Mouse (Mus musculus): ENCODE measurements around the gene Znrf2. TPM values are rescaled to one million over a fixed set of nuclear protein-coding genes. Genes with fewer than 3 reads are reported as not detected.
A peak's percentile ranks its signal among the peaks of the same experiment; 100 is the strongest.

The Znrf2 gene
- polyA plus RNA-seq, 1 experiment from 2014 or later = 19.5 TPM

GRCm38 (mm10) chr6:54831069-54831720 is 14.5 kb downstream of the Znrf2 start:
- H3K9ac ChIP-seq (replicated peaks; ENCODE audit: low read depth, low read length) = no peak overlapping the region
- no peak overlapping the region for H3K27ac ChIP-seq (ENCODE audit: low read length)
- no peaks in the 10 kb centered on the region for H3K9me3 ChIP-seq (ENCODE audit: control insufficient read depth, low read length)
- H3K4me3 ChIP-seq (replicated peaks; ENCODE audit: low read length) = no peak overlapping the region
- 47% methylated on average over 8 of the region's 8 CpGs for WGBS
- no peaks in the 10 kb centered on the region for H3K27me3 ChIP-seq (replicated peaks; ENCODE audit: control insufficient read depth, insufficient read depth, low read length)
- no peaks in the 10 kb centered on the region for H3K36me3 ChIP-seq (ENCODE audit: control insufficient read depth, insufficient read depth)
- 0 out of 2 replicates have a peak, but pooled peaks have one; percentile 40 for ATAC-seq
- H3K4me2 ChIP-seq (ENCODE audit: low read length) = no peak overlapping the region
- H3K4me1 ChIP-seq (replicated peaks; ENCODE audit: control insufficient read depth, insufficient read depth, low read length) = peaks cover 16% of the 10 kb centered on the region

- 41% methylated on average over 2 of the region's 2 CpGs for WGBS
- no peak overlapping the region for H3K27ac ChIP-seq (ENCODE audit: low read length)
- H3K9me3 ChIP-seq (ENCODE audit: control insufficient read depth, low read length) = no peaks in the 10 kb centered on the region
Measured at GRCm38 (mm10) chr6:54833427-54833826, 16.7 kb downstream of the Znrf2 start.

DNA sequence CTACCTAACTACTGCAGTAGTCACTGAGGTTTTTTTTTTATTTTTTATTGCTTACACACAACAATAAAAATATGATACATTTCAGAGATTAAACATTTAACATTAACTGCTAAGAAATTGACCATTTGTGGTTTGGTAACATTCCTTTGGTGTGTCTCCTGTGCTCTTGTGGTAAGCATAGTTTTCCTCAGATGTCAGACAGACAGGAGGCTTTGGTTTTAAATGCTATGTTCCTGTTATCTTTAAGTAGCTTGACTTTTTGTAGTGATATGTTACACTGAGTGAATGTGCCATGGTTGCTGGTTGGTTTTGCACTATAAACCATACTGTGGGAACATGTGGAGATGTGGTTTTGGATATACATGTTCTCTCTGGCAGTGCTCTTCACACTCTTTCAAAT is 19.9 kb downstream of the Znrf2 start:
- Histone ChIP-seq H3K9me3 (ENCODE audit: control insufficient read depth, low read length) (0 out of 2 replicates have a peak, but pooled peaks cover 4% of the 10 kb centered on the region), H3K27ac (ENCODE audit: low read length) (no peak overlapping the region), H3K36me3 (ENCODE audit: control insufficient read depth, insufficient read depth) (no peaks in the 10 kb centered on the region), H3K27me3 (replicated peaks; ENCODE audit: control insufficient read depth, insufficient read depth, low read length) (no peaks in the 10 kb centered on the region), H3K4me2 (ENCODE audit: low read length) (no peak overlapping the region), H3K4me1 (replicated peaks; ENCODE audit: control insufficient read depth, insufficient read depth, low read length) (no peaks in the 10 kb centered on the region), H3K4me3 (replicated peaks; ENCODE audit: low read length) (no peak overlapping the region), H3K9ac (replicated peaks; ENCODE audit: low read depth, low read length) (no peak overlapping the region)
- no peak for ATAC-seq

More at GRCm38 (mm10) chr6:54833427-54833826, 16.7 kb downstream of the Znrf2 start:
- no peak for ATAC-seq
- Histone ChIP-seq H3K9ac (replicated peaks; ENCODE audit: low read depth, low read length) (no peak overlapping the region), H3K27me3 (replicated peaks; ENCODE audit: control insufficient read depth, insufficient read depth, low read length) (no peaks in the 10 kb centered on the region), H3K4me1 (replicated peaks; ENCODE audit: control insufficient read depth, insufficient read depth, low read length) (peaks cover 13% of the 10 kb centered on the region), H3K4me2 (ENCODE audit: low read length) (no peak overlapping the region), H3K4me3 (replicated peaks; ENCODE audit: low read length) (no peak overlapping the region), H3K36me3 (ENCODE audit: control insufficient read depth, insufficient read depth) (no peaks in the 10 kb centered on the region)

GRCm38 (mm10) chr6:54841399-54841798 is 24.7 kb downstream of the Znrf2 start:
- no peak overlapping the region for H3K4me2 ChIP-seq (ENCODE audit: low read length)
- ATAC-seq = no peak
- no peaks in the 10 kb centered on the region for H3K27me3 ChIP-seq (replicated peaks; ENCODE audit: control insufficient read depth, insufficient read depth, low read length)
- no peak overlapping the region for H3K4me3 ChIP-seq (replicated peaks; ENCODE audit: low read length)
- H3K9me3 ChIP-seq (ENCODE audit: control insufficient read depth, low read length) = 0 out of 2 replicates have a peak, but pooled peaks cover 4% of the 10 kb centered on the region
- no peak overlapping the region for H3K27ac ChIP-seq (ENCODE audit: low read length)
- H3K9ac ChIP-seq (replicated peaks; ENCODE audit: low read depth, low read length) = no peak overlapping the region
- no peaks in the 10 kb centered on the region for H3K4me1 ChIP-seq (replicated peaks; ENCODE audit: control insufficient read depth, insufficient read depth, low read length)
- H3K36me3 ChIP-seq (ENCODE audit: control insufficient read depth, insufficient read depth) = no peaks in the 10 kb centered on the region

DNA sequence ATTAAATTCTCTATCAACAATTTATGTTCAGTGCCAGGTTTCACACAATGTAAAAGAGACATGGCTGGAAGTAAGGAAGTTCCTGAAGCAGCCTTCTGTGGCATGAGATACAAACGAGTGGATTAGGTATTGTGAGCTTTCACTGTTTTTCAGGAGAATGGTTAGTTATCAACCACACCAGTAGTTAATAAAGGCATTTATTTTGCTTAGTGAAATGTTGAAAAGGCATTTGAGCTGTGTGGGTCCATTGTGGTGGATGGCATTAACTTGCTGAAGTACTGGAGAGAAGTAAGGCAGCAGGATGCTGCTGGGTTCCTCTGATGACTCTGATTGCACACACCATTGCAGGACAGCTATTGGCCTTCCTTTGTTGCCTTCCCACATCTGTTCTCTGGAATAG is 25.3 kb downstream of the Znrf2 start:
- H3K4me2 ChIP-seq (ENCODE audit: low read length) = no peak overlapping the region
- no peak for ATAC-seq
- no peaks in the 10 kb centered on the region for H3K36me3 ChIP-seq (ENCODE audit: control insufficient read depth, insufficient read depth)
- 6% methylated on average over 1 of the region's 1 CpGs for WGBS
- H3K27ac ChIP-seq (ENCODE audit: low read length) = no peak overlapping the region
- H3K4me3 ChIP-seq (replicated peaks; ENCODE audit: low read length) = no peak overlapping the region
- H3K27me3 ChIP-seq (replicated peaks; ENCODE audit: control insufficient read depth, insufficient read depth, low read length) = no peaks in the 10 kb centered on the region
- no peaks in the 10 kb centered on the region for H3K4me1 ChIP-seq (replicated peaks; ENCODE audit: control insufficient read depth, insufficient read depth, low read length)
- no peak overlapping the region for H3K9ac ChIP-seq (replicated peaks; ENCODE audit: low read depth, low read length)
- 0 out of 2 replicates have a peak, but pooled peaks cover 4% of the 10 kb centered on the region for H3K9me3 ChIP-seq (ENCODE audit: control insufficient read depth, low read length)

- ATAC-seq = no peak
- 84% methylated on average over 3 of the region's 3 CpGs for WGBS
Measured at GRCm38 (mm10) chr6:54848546-54848945, 31.8 kb downstream of the Znrf2 start.

DNA sequence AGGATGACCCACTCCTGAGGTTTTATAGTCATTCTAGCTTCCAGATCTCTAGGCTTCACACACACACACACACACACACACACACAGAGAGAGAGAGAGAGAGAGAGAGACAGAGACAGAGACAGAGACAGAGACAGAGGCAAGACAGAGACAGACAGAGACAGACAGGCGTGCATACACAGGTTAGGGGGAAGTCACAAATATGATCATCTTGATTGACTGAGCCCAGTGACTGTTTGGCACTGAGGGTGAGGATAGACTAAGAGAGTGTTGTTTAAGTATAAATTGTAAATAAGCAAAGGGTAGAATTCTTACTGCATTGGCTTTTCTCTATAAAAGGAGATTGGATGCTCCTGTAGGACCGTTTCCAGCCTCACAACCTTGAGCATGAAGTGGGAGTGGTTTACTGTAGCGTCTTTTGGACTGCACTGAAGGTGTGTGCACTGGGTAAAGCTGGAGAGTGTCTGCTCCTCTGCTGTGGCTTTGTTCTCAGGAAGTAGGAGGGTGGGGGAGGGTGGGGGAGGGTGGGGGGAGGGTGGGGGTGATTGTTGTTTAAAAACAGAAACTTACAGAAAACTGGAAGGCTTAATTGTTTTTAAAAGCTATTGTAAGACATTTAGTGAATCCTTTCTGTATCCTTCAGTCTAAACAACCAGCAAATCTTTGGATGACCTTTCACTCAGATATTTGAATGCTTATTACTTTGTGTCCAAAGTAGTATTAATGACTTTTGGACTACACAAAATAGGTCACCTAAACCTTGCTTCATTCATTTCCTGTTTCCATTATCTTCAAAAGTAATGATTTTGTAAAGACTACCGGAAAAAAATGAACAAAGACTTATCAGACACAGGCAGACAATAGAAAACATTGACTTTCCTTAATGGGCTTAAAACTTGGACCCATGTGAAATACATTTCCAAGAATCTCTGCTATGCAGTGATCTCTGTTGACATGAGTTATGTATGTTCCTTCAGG is 32.8 kb downstream of the Znrf2 start:
- H3K36me3 ChIP-seq (ENCODE audit: control insufficient read depth, insufficient read depth) = no peaks in the 10 kb centered on the region
- no peaks in the 10 kb centered on the region for H3K9me3 ChIP-seq (ENCODE audit: control insufficient read depth, low read length)
- 47% methylated on average over 4 of the region's 4 CpGs for WGBS
- no peak overlapping the region for H3K4me2 ChIP-seq (ENCODE audit: low read length)
- peaks cover 16% of the 10 kb centered on the region for H3K4me1 ChIP-seq (replicated peaks; ENCODE audit: control insufficient read depth, insufficient read depth, low read length)
- no peak overlapping the region for H3K9ac ChIP-seq (replicated peaks; ENCODE audit: low read depth, low read length)
- H3K4me3 ChIP-seq (replicated peaks; ENCODE audit: low read length) = no peak overlapping the region
- H3K27ac ChIP-seq (ENCODE audit: low read length) = no peak overlapping the region
- ATAC-seq = no peak
- H3K27me3 ChIP-seq (replicated peaks; ENCODE audit: control insufficient read depth, insufficient read depth, low read length) = no peaks in the 10 kb centered on the region

More at GRCm38 (mm10) chr6:54848546-54848945, 31.8 kb downstream of the Znrf2 start:
- H3K9ac ChIP-seq (replicated peaks; ENCODE audit: low read depth, low read length) = no peak overlapping the region
- H3K4me3 ChIP-seq (replicated peaks; ENCODE audit: low read length) = no peak overlapping the region
- H3K9me3 ChIP-seq (ENCODE audit: control insufficient read depth, low read length) = no peaks in the 10 kb centered on the region
- H3K36me3 ChIP-seq (ENCODE audit: control insufficient read depth, insufficient read depth) = no peaks in the 10 kb centered on the region
- H3K4me1 ChIP-seq (replicated peaks; ENCODE audit: control insufficient read depth, insufficient read depth, low read length) = peaks cover 16% of the 10 kb centered on the region
- no peak overlapping the region for H3K27ac ChIP-seq (ENCODE audit: low read length)
- H3K4me2 ChIP-seq (ENCODE audit: low read length) = no peak overlapping the region
- no peaks in the 10 kb centered on the region for H3K27me3 ChIP-seq (replicated peaks; ENCODE audit: control insufficient read depth, insufficient read depth, low read length)

DNA sequence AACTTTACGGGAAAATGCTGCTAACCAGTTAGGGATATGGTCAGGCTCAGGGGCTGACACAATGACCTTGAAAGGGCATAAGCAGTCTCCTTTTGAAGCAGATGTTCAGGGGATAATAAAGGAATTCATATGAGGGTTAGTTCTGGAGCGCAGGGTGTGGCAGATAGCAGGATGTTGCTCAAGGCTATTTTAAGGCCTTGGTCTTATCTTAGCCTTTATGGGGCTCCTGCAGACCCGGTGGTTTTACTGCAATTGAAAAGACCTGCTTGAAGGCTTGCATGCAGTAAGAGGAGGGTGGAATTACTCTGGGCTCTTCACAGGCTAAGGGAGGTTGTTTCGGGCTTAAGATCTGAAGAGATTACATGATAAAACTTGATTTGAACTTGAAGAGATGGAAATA is 35.1 kb downstream of the Znrf2 start:
- Histone ChIP-seq H3K27me3 (replicated peaks; ENCODE audit: control insufficient read depth, insufficient read depth, low read length) (no peaks in the 10 kb centered on the region), H3K9ac (replicated peaks; ENCODE audit: low read depth, low read length) (no peak overlapping the region), H3K4me3 (replicated peaks; ENCODE audit: low read length) (no peak overlapping the region), H3K36me3 (ENCODE audit: control insufficient read depth, insufficient read depth) (no peaks in the 10 kb centered on the region), H3K4me2 (ENCODE audit: low read length) (no peak overlapping the region), H3K27ac (ENCODE audit: low read length) (peak overlapping the region; percentile 28; the same call in 1 of the 2 replicates), H3K4me1 (replicated peaks; ENCODE audit: control insufficient read depth, insufficient read depth, low read length) (peaks cover 16% of the 10 kb centered on the region), H3K9me3 (ENCODE audit: control insufficient read depth, low read length) (no peaks in the 10 kb centered on the region)
- no peak for ATAC-seq
- 52% methylated on average over 4 of the region's 4 CpGs for WGBS

DNA sequence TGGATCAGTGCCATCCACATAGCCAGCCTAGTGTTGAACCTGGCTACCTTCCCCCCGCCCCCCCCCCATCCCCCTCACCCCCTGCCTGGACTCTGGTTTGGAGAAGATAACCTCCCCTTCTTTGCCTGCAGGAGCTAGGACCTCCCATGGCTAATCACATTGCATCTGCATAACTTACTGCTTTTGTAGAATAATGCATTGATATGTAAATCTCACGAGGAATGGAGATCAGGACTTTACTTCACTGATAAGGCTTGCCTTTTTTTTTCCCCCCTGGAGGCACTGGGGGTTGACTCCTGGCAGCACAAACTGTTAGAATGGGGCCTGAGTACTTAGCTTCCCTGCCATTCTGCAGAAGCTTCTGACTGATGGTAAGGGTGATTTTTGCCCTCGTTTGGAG is 36.0 kb downstream of the Znrf2 start:
- no peaks in the 10 kb centered on the region for H3K9me3 ChIP-seq (ENCODE audit: control insufficient read depth, low read length)
- H3K4me2 ChIP-seq (ENCODE audit: low read length) = no peak overlapping the region
- no peak overlapping the region for H3K4me3 ChIP-seq (replicated peaks; ENCODE audit: low read length)
- H3K4me1 ChIP-seq (replicated peaks; ENCODE audit: control insufficient read depth, insufficient read depth, low read length) = peaks cover 16% of the 10 kb centered on the region
- no peak overlapping the region for H3K9ac ChIP-seq (replicated peaks; ENCODE audit: low read depth, low read length)
- WGBS = 2% methylated on average over 3 of the region's 3 CpGs
- H3K36me3 ChIP-seq (ENCODE audit: control insufficient read depth, insufficient read depth) = no peaks in the 10 kb centered on the region
- no peaks in the 10 kb centered on the region for H3K27me3 ChIP-seq (replicated peaks; ENCODE audit: control insufficient read depth, insufficient read depth, low read length)
- peak; percentile 67; the same call in 1 of the 2 replicates for ATAC-seq
- H3K27ac ChIP-seq (ENCODE audit: low read length) = no peak overlapping the region; the same call in 1 of the 2 replicates
